ENCODE assay signal across 9 mouse cellular contexts in genomic region chr2:29666589-29666988, GRCm38 (mm10). TPM values are rescaled to one million over a fixed set of nuclear protein-coding genes. Genes with fewer than 3 reads are reported as not detected.
DNase-seq lines count a peak whose midpoint lies in the region; ATAC-seq lines count a peak whose summit lies in the region.
"Had no signal": no experiment of that assay in that cellular context is flagged by ENCODE, and none has a peak within 500 bp of the region (broad histone marks: within the 10 kb centered on the region; RNA-seq: fewer than 3 reads in every experiment).

No protein-coding gene starts in this region.

- H3K9me3 ChIP-seq in liver, embryonic 11.5 days (ENCODE audit: control insufficient read depth, low read length): no peaks in the 10 kb centered on the region
- no peaks in the 10 kb centered on the region for H3K9me3 ChIP-seq in neural tube, embryonic 12.5 days

- peaks cover 48% of the 10 kb centered on the region for H3K4me1 ChIP-seq in liver, embryonic 11.5 days (replicated peaks; ENCODE audit: control insufficient read depth, insufficient read depth, low read length)
- H3K4me1 ChIP-seq in neural tube, embryonic 12.5 days: peaks cover 38% of the 10 kb centered on the region

- ATAC-seq in liver, embryonic 11.5 days (replicated peaks; ENCODE audit: low FRiP score): 0 out of 2 replicates have a peak, but pooled peaks have one; percentile 35
- ATAC-seq in neural tube, embryonic 12.5 days (ENCODE audit: low FRiP score, low read depth): no peak

- H3K4me3 ChIP-seq in liver, embryonic 11.5 days (ENCODE audit: low read depth, low read length): no peak overlapping the region
- H3K4me3 ChIP-seq in neural tube, embryonic 12.5 days: no peak overlapping the region

- H3K27ac ChIP-seq in liver, embryonic 11.5 days (ENCODE audit: low read depth, low read length): no peak overlapping the region
- H3K27ac ChIP-seq in neural tube, embryonic 12.5 days: no peak overlapping the region
- H3K27ac ChIP-seq: macrophage had no signal

- no peaks in the 10 kb centered on the region; the same call in 1 of the 2 replicates for H3K36me3 ChIP-seq in liver, embryonic 11.5 days (ENCODE audit: control insufficient read depth, insufficient read depth, low read length)
- H3K36me3 ChIP-seq in neural tube, embryonic 12.5 days: no peaks in the 10 kb centered on the region

- H3K9ac ChIP-seq in liver, embryonic 11.5 days (ENCODE audit: low read depth, low read length): no peak overlapping the region
- H3K9ac ChIP-seq in neural tube, embryonic 12.5 days: no peak overlapping the region

- 25% methylated on average over 7 of the region's 7 CpGs for WGBS in liver, embryonic 11.5 days
- WGBS in neural tube, embryonic 12.5 days: 3% methylated on average over 7 of the region's 7 CpGs

- no peak overlapping the region for H3K4me2 ChIP-seq in liver, embryonic 11.5 days
- 0 out of 2 replicates have a peak overlapping the region, but pooled peaks have one; percentile 0 for H3K4me2 ChIP-seq in neural tube, embryonic 12.5 days (replicated peaks)

- peak; percentile 27 for DNase-seq in ovary, postnatal 14 days (ENCODE audit: low spot score)
- DNase-seq in ovary, postnatal 10 days (ENCODE audit: low spot score): no peak
- DNase-seq in embryo, embryonic 11.5 days (ENCODE audit: low read depth, low spot score): peak; percentile 32
- DNase-seq in heart, postnatal 14 days: peak; percentile 39 to 45
- no peak for DNase-seq in liver, embryonic 11.5 days (ENCODE audit: low spot score)
- DNase-seq in cerebellum, adult 9-10 months: no peak
- no peak for DNase-seq in left cerebral cortex, postnatal 25 days (ENCODE audit: low spot score in 2 of 2)

- no peaks in the 10 kb centered on the region for H3K27me3 ChIP-seq in liver, embryonic 11.5 days (replicated peaks; ENCODE audit: control insufficient read depth, insufficient read depth, low read length)
- H3K27me3 ChIP-seq in neural tube, embryonic 12.5 days (replicated peaks): no peaks in the 10 kb centered on the region

- intact Hi-C loops in heart, postnatal 14 days (cut with DNase I): no loop called here
- intact Hi-C loops in left cerebral cortex, postnatal 25 days (cut with DNase I): no loop called here

RNA-seq across cellular contexts. Expression of gene Rapgef1, which starts 47.1 kb away (rescaled TPM):
- total RNA-seq in heart, postnatal 14 days (2021): 10 to 100 TPM; 89.6 to 91.6 TPM
- polyA plus RNA-seq in liver, embryonic 11.5 days (2014; fragmentation: Nextera tagmentation; extraction: Ambion mirVana): 15.2 and 16.5 TPM in 2 replicates
- 23.4 and 26.3 TPM in 2 replicates for polyA plus RNA-seq in neural tube, embryonic 12.5 days (2016; fragmentation: Nextera tagmentation; extraction: Ambion mirVana)
- 100 to 1,000 TPM; 110 TPM for total RNA-seq in left cerebral cortex, postnatal 25 days (2021)

Comparison
In these comparisons a context has a peak if more than half of its experiments do, and no peak if none do; other contexts are left out.
1. DNase-seq: peak in ovary, postnatal 14 days (single experiment), embryo, embryonic 11.5 days (single experiment) and heart, postnatal 14 days (2 of 2); none in ovary, postnatal 10 days (single experiment), liver, embryonic 11.5 days (single experiment), cerebellum, adult 9-10 months (single experiment) and left cerebral cortex, postnatal 25 days (0 of 2).